Mouse (Mus musculus) mouse trophoblast stem cell (cell line): ENCODE results near the gene Disp2.

Source experiments
- in situ Hi-C, 2 experiments: fragments of 300-500 bp; cut with MseI, MboI; formaldehyde crosslinking; loops; 2 replicates in 1 of 2; 3 replicates in 1 of 2; pipeline ENCODE4 v1.15.1; 2025

Disp2 gene

DNA sequence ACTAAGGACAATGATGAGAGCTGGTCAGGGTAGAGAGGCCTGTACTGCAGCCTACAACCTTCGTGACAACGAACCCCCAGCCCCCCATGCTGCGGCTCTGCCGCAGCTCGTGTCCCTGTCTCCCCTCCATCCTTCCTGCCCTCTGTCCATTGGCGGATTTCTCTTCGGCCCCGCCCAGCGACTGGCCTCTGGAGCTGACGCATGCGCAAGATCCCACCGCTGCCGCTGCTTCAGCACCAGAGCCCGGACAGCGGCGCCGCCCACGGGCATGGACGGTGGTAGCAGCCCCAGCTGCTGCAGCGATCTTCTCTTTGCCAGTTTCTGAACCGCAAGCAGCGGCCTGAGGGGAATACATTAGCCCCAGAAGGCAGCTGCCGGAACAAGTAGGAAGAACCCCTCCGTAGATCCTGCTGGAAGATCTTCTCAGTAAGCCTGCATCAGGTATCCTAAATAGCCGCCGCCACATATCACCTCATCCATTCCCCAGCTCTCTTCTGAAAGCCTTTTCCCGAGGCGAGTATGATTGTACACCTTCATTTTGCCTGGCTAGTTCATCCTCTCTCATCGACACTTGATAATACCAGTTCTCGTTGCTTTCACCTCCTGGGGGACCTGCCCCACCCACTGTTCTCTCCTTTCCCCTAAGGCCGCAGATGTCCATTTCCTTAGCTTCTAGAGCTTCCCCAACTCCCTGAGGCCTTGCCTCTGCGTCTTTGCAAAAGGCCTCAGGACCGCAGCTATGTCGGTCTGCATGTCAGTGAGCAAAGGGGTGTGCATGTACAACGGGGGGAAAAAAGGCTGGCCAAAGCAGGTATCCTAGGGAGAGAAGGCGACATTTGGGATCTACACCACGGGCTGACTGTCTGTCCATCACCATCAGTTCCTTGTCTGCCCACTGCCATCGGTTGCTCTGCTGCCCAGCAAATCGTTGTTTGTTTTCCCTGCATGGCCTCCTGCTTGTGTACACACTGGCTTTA lies at the start of gene Disp2:
Gene Disp2 (plus strand): TSS at position 216 of the 977 bp plus-strand sequence.
- in situ Hi-C loops: no loop called here

DNA sequence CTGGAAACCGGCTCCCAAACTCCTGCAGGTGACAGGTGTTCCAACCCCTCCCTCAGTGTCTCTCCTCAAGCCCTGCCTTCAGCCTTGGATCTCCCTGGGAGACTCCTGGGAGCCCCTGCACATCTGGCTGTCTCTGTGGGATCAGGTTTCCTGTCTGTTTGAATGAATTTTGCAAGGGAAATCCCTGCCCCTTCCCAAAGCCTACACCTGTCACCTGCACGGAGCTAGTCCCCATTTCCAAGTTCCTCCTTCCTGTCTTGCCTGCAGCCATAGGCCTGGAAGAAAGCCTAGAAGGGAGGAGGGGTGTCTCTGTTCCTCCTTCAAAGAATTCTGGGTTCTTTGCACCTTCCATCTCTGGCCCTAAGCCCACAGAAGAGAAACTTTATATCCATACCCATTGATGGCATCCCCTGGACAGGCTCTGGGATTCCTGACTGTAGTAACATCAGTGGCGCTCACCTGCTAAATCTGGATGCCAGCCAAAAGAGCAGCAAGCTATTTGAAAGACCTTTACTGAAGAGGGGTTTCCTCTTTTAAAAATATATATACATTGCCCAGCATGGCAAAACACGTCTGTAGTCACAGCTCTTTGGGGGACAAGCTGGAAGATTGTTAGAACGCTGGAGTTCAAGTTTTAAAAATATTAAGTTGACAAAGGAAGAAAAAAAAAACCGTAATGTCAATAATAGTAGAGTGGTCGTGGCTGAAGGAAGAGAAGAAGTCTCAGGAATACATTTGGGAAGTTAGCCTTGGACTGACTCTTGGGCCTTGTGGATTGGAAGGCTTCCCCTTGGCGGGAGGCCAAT lies 49.5 kb upstream of the Disp2 start:
- in situ Hi-C loops: no loop called here

- in situ Hi-C loops: no loop called here
Observed at GRCm38 (mm10) chr2:118730622-118730915, 49.0 kb upstream of the Disp2 start.

- in situ Hi-C loops: no loop called here
Observed at GRCm38 (mm10) chr2:118731981-118732380, 47.5 kb upstream of the Disp2 start.

- in situ Hi-C loops: no loop called here
Observed at GRCm38 (mm10) chr2:118733341-118733740, 46.2 kb upstream of the Disp2 start.

DNA sequence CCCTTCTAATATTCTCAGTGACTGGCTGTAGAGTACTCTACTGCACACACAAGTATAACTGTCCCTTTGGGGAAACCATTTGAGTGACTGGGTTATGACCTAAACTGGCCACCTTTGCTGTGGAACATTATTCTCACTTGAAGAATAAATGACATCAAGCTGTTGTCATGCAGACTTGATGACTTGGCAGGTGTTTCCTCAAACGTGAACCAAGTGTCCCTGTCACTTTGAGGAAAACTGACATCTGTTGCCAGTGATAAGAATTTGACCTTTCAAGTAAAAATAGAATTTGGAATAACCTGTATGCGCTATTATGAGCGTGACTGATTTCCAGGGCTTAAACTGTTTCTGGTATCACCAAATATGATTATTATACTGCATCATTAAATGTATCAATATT lies 39.2 kb upstream of the Disp2 start:
- in situ Hi-C loops: no loop called here

GRCm38 (mm10) chr2:118741183-118741582 lies 38.3 kb upstream of the Disp2 start:
- in situ Hi-C loops: no loop called here

GRCm38 (mm10) chr2:118743261-118743943 lies 36.1 kb upstream of the Disp2 start:
- in situ Hi-C loops: no loop called here

DNA sequence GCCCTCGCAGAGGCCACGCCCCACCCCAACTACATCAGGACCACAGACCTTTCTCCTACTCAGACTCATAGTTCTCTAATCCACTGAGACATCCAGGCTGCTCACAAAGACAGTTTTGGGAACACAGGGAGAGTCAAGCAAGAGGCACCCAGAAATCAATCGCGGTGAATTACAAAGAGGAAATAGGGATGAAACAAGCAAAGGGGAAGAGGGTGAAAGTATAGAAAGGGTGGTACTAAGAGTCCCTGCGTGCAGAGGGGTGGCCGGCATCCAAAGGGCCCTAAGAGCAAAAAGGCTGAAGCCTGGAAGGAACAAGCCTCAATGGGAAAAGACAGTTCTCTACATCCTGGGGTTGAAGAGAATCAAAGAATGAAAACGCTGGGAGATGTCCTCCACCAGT lies 34.9 kb upstream of the Disp2 start:
- in situ Hi-C loops: no loop called here

GRCm38 (mm10) chr2:118745232-118745884 lies 34.2 kb upstream of the Disp2 start, which contains the start of gene Inafm2:
Inafm2 (plus strand) TSS chr2:118745758.
- in situ Hi-C loops: no loop called here

- in situ Hi-C loops: no loop called here
Observed at GRCm38 (mm10) chr2:118745915-118746901, 33.3 kb upstream of the Disp2 start.

- in situ Hi-C loops: no loop called here
Observed at GRCm38 (mm10) chr2:118747301-118747960, 32.1 kb upstream of the Disp2 start.

DNA sequence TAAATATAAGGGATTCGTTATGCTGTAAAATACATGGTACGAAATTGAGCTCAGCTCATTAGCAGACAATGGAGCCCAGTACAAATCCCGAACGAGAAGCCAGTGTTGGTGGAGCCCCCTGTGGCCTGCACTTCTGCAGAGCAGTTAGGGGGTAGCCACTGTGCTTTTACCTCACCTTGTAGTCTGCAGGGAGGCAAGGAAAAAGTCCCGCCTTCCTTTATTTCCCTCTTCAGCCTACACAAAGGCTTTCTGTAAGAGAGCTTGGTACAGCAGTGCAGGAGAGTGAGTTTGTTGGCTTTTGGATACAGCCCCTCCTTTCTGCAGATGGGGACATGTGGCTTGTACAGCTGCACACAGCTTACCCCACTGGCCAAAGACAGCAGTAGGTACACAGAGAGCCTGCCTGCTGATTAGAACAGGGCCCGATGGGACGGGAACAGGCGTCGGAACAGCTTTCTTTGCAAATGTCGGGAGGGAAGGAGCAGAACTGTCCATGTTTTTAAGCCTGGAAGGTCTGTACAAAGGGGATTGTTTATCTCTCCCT lies 30.1 kb upstream of the Disp2 start:
- in situ Hi-C loops: no loop called here

DNA sequence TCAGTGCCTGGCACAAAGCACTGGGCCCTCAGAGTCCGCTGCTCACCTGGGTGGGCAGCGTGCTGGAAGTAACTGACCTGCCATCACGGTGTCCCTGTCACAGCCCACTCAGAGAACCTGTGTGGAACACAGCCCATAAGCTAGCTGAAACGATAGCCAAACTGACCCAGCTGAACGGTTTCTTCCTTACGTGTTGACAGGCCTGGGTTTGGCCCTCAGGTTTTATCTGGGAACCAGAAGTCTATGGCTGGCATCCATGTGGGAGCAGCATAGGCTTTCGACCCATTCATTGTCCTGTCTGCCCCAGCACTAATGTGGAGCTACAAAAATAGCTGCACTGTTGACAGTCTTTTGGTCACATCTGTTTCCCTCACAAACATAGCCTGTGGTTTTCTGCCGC lies 29.0 kb upstream of the Disp2 start:
- in situ Hi-C loops: no loop called here

DNA sequence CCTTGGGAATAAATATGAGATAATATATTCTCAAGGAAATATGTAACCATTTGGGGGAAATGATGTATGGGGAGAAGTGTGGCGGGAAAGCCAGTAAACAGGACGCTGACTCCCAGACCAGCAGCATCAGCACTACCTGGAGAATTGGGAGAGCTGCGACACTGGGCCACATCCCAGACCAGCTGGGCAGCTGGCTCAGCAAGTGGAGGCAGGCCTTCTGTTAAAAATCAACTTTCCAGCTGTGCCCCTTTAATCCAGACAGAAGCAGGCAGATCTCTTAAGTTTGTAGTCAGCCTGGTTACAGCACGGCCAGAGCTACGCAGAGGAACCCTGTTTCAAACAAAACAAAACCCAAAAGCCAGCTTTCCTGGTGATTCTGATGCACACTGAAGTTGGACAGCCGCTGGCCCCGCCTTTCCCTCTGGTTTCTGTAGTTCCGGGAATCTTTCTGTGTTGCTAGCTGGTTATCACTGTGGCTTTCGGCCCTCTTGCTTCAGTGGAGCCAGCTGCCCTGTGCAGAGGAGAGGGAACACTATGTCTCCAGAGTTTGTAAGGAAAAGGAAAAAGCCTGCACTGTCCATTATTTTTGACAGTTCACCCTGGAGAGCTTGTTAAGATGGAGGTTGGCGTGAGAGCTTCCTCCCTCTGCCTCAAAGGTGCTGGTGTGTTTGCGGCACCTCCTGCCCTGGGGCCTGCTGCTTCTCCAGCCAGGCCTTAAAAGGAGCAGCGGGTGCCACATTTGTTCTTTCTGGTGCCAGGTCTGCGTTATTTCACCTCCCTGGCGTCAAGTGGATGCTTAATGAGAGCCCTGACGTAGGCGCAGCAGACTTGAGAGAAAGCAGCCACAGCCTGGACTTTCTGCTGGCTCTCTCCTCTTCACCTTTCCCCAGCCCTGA lies 27.4 kb upstream of the Disp2 start:
- in situ Hi-C loops: no loop called here

DNA sequence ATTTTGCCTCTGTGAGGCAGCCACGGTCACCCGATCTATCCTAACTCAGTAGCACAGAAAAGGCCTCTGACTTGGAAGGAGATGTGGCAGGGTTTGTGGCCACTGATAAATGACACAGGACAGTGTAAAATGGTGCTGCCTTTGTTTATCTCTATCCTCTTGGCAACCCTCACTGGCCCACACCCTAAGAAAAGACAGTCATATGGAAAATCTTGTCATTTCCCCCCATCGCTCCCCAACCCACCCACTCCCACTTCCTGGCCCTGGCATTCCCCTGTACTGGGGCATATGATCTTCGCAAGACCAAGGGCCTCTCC lies 26.8 kb upstream of the Disp2 start:
- in situ Hi-C loops: no loop called here

GRCm38 (mm10) chr2:118754143-118754542 lies 25.4 kb upstream of the Disp2 start:
- in situ Hi-C loops: no loop called here

GRCm38 (mm10) chr2:118755407-118755806 lies 24.1 kb upstream of the Disp2 start:
- in situ Hi-C loops: no loop called here

GRCm38 (mm10) chr2:118756103-118756502 lies 23.4 kb upstream of the Disp2 start:
- in situ Hi-C loops: no loop called here
